Mouse (Mus musculus) erythroblast, adult 5-6 weeks (primary cell): ENCODE data around the gene Sema4b. TPM values are rescaled to one million over a fixed set of nuclear protein-coding genes. Genes with fewer than 3 reads are reported as not detected.

Experiments used
- ATAC-seq: replicated peaks from 2 replicates; pipeline ENCODE4 v1.8.0; 2016; ENCODE audit warnings: moderate number of reproducible peaks, mild to moderate bottlenecking, moderate TSS enrichment, inconsistent platforms; ENCODE audit not compliant: poor library complexity, low FRiP score, severe bottlenecking
- total RNA-seq, 2 experiments: library from RNA; stranded (forward) in 1 of 2; stranded (reverse) in 1 of 2; fragments of 150-400 nt in 1 of 2; fragments of 200-764, 138-1000 nt in 1 of 2; gene quantifications; 2 replicates each; pipeline versions ENCODE4 v1.2.3 to v1.2.4; 2015 to 2017; ENCODE audit warnings: low replicate concordance in 2 of 2

Sema4b gene
- total RNA-seq, 2 experiments from 2014 or later = 22.1 to 49.8 TPM

- no peak for ATAC-seq
Measured at GRCm38 (mm10) chr7:80172069-80172956, 14.3 kb upstream of the Sema4b start.

- ATAC-seq = no peak
Measured at GRCm38 (mm10) chr7:80176159-80176558, 10.5 kb upstream of the Sema4b start.

GRCm38 (mm10) chr7:80177438-80177837 lies 9.2 kb upstream of the Sema4b start:
- ATAC-seq = no peak

- no peak for ATAC-seq
Measured at GRCm38 (mm10) chr7:80178037-80178729, 8.5 kb upstream of the Sema4b start.

- no peak for ATAC-seq
Measured at GRCm38 (mm10) chr7:80179327-80179726, 7.3 kb upstream of the Sema4b start.

GRCm38 (mm10) chr7:80179790-80180189 lies 6.9 kb upstream of the Sema4b start:
- ATAC-seq = no peak

GRCm38 (mm10) chr7:80180202-80180601 lies 6.4 kb upstream of the Sema4b start:
- no peak for ATAC-seq

- ATAC-seq = peak; percentile 47
Measured at GRCm38 (mm10) chr7:80181078-80181477, 5.6 kb upstream of the Sema4b start.

- no peak for ATAC-seq
Measured at GRCm38 (mm10) chr7:80182139-80182538, 4.5 kb upstream of the Sema4b start.

- ATAC-seq = no peak
Measured at GRCm38 (mm10) chr7:80183466-80183865, 3.2 kb upstream of the Sema4b start.

- ATAC-seq = no peak
Measured at GRCm38 (mm10) chr7:80183969-80184368, 2.7 kb upstream of the Sema4b start.

GRCm38 (mm10) chr7:80184551-80184950 lies 2.1 kb upstream of the Sema4b start:
- no peak for ATAC-seq

GRCm38 (mm10) chr7:80184968-80185367 lies 1.7 kb upstream of the Sema4b start:
- peak; percentile 46 for ATAC-seq

GRCm38 (mm10) chr7:80186021-80186420 lies 620 bp upstream of the Sema4b start:
- ATAC-seq = peak; percentile 73

- ATAC-seq = no peak
Measured at GRCm38 (mm10) chr7:80187501-80187900, 860 bp downstream of the Sema4b start.

GRCm38 (mm10) chr7:80188579-80189125 lies 2.0 kb downstream of the Sema4b start:
- no peak for ATAC-seq

- ATAC-seq = no peak
Measured at GRCm38 (mm10) chr7:80189147-80189933, 2.7 kb downstream of the Sema4b start.

- peak; percentile 26 for ATAC-seq
Measured at GRCm38 (mm10) chr7:80191455-80191854, 4.8 kb downstream of the Sema4b start.

GRCm38 (mm10) chr7:80192226-80193061 lies 5.8 kb downstream of the Sema4b start:
- peak; percentile 84 for ATAC-seq
